In genomic region chr5:143525454-143526225, GRCm38 (mm10) we compare ENCODE assay signal across 10 mouse cellular contexts. TPM values are rescaled to one million over a fixed set of nuclear protein-coding genes. Genes with fewer than 3 reads are reported as not detected.
DNase-seq lines count a peak whose midpoint lies in the region; ATAC-seq and TF ChIP-seq lines count a peak whose summit lies in the region.
"Had no signal": no experiment of that assay in that cellular context is flagged by ENCODE, and none has a peak within 500 bp of the region (broad histone marks: within the 10 kb centered on the region; RNA-seq: fewer than 3 reads in every experiment).

No protein-coding gene starts in this region.

- TF ChIP-seq POLR2A in cortical plate, adult 2 months (IDR thresholded peaks at IDR 0.05; ENCODE audit: extremely low read depth, insufficient read depth, low read length): no peak

- WGBS in heart, embryonic 13.5 days: 45% methylated on average over 7 of the region's 7 CpGs
- WGBS in hindbrain, embryonic 16.5 days: 63% methylated on average over 7 of the region's 7 CpGs
- 74% methylated on average over 7 of the region's 7 CpGs for WGBS in midbrain, embryonic 14.5 days

- intact Hi-C loops in left cerebral cortex, postnatal 14 days (cut with DNase I): no loop called here

- H3K4me2 ChIP-seq in heart, embryonic 13.5 days: peak overlapping the region; percentile 91
- peak overlapping the region; percentile 78 for H3K4me2 ChIP-seq in hindbrain, embryonic 16.5 days (ENCODE audit: low read length)
- H3K4me2 ChIP-seq in midbrain, embryonic 14.5 days (ENCODE audit: low read length): peak overlapping the region; percentile 96

- DNase-seq in heart, adult 9 months (ENCODE audit: low spot score in 2 of 2): no peak
- no peak for DNase-seq in midbrain, embryonic 14.5 days
- no peak for DNase-seq in urinary bladder, postnatal 14 days (ENCODE audit: low spot score)
- DNase-seq in left cerebral cortex, postnatal 14 days (ENCODE audit: low spot score in 2 of 2): no peak
- DNase-seq: cerebellum, adult 11-12 months; layer of hippocampus, postnatal 36 days had no signal

- peak overlapping the region; percentile 100 for H3K4me3 ChIP-seq in heart, embryonic 13.5 days
- peak overlapping the region; percentile 65; the same call in 1 of the 2 replicates for H3K4me3 ChIP-seq in cortical plate, adult 2 months (ENCODE audit: insufficient read depth, low read length)
- H3K4me3 ChIP-seq in hindbrain, embryonic 16.5 days (ENCODE audit: low read length): no peak overlapping the region
- peak overlapping the region; percentile 10; the same call in 1 of the 2 replicates for H3K4me3 ChIP-seq in midbrain, embryonic 14.5 days (replicated peaks; ENCODE audit: low read depth, low read length)

- H3K4me1 ChIP-seq in heart, embryonic 13.5 days: peaks cover 64% of the 10 kb centered on the region
- peaks cover 11% of the 10 kb centered on the region for H3K4me1 ChIP-seq in cortical plate, adult 2 months (ENCODE audit: control insufficient read depth, insufficient read depth, low read length)
- H3K4me1 ChIP-seq in hindbrain, embryonic 16.5 days (ENCODE audit: control insufficient read depth, insufficient read depth, low read depth, low read length): peaks cover 24% of the 10 kb centered on the region
- peaks cover 26% of the 10 kb centered on the region for H3K4me1 ChIP-seq in midbrain, embryonic 14.5 days (ENCODE audit: control insufficient read depth, insufficient read depth, low read length)

- H3K36me3 ChIP-seq in heart, embryonic 13.5 days: peaks cover 7% of the 10 kb centered on the region; the same call in 1 of the 2 replicates
- H3K36me3 ChIP-seq in hindbrain, embryonic 16.5 days (ENCODE audit: control insufficient read depth, insufficient read depth, low read length): no peaks in the 10 kb centered on the region
- H3K36me3 ChIP-seq in midbrain, embryonic 14.5 days (ENCODE audit: control insufficient read depth, insufficient read depth, low read length): no peaks in the 10 kb centered on the region

- ATAC-seq in heart, embryonic 13.5 days (ENCODE audit: extremely low read depth, insufficient number of reproducible peaks, low FRiP score, low TSS enrichment): no peak
- no peak for ATAC-seq in hindbrain, embryonic 16.5 days
- ATAC-seq in midbrain, embryonic 14.5 days (ENCODE audit: low FRiP score, low TSS enrichment): no peak
- ATAC-seq in activated CD4-positive, CD25-positive, alpha-beta regulatory T cell, adult 4 months: no peak

- H3K9me3 ChIP-seq in heart, embryonic 13.5 days: no peaks in the 10 kb centered on the region
- H3K9me3 ChIP-seq in hindbrain, embryonic 16.5 days (ENCODE audit: control insufficient read depth, low read length): no peaks in the 10 kb centered on the region
- no peaks in the 10 kb centered on the region for H3K9me3 ChIP-seq in midbrain, embryonic 14.5 days (ENCODE audit: control insufficient read depth, low read length)

- H3K9ac ChIP-seq in heart, embryonic 13.5 days: peak overlapping the region; percentile 100
- no peak overlapping the region for H3K9ac ChIP-seq in hindbrain, embryonic 16.5 days (ENCODE audit: low read depth, low read length)
- H3K9ac ChIP-seq in midbrain, embryonic 14.5 days (replicated peaks; ENCODE audit: low read length): no peak overlapping the region

- no peak for TF ChIP-seq CTCF in cortical plate, adult 2 months (IDR thresholded peaks at IDR 0.05; ENCODE audit: extremely low read depth, insufficient read depth, low read length)

- no peaks in the 10 kb centered on the region for H3K27me3 ChIP-seq in heart, embryonic 13.5 days (replicated peaks)
- no peaks in the 10 kb centered on the region for H3K27me3 ChIP-seq in hindbrain, embryonic 16.5 days (replicated peaks; ENCODE audit: control insufficient read depth, insufficient read depth, low read length)
- no peaks in the 10 kb centered on the region for H3K27me3 ChIP-seq in midbrain, embryonic 14.5 days (ENCODE audit: control insufficient read depth, insufficient read depth, low read length)

- H3K27ac ChIP-seq in heart, embryonic 13.5 days (replicated peaks): peak overlapping the region; percentile 22; the same call in 1 of the 2 replicates
- H3K27ac ChIP-seq in cortical plate, adult 2 months (ENCODE audit: insufficient read depth, low read length): no peak overlapping the region
- no peak overlapping the region for H3K27ac ChIP-seq in hindbrain, embryonic 16.5 days (ENCODE audit: low read depth, low read length)
- H3K27ac ChIP-seq in midbrain, embryonic 14.5 days (replicated peaks; ENCODE audit: low read depth, low read length): no peak overlapping the region

RNA-seq across cellular contexts. Expression of gene Rac1, which starts 2.2 kb away (rescaled TPM):
- polyA plus RNA-seq in heart, embryonic 13.5 days (2015; fragmentation: Nextera tagmentation; extraction: Ambion mirVana): 352 and 355 TPM in 2 replicates
- 516 and 529 TPM in 2 replicates for polyA plus RNA-seq in cortical plate, adult 2 months (2012; rRNA removed)
- 285 and 452 TPM in 2 replicates for polyA plus RNA-seq in hindbrain, embryonic 16.5 days (2015; fragmentation: Nextera tagmentation; extraction: Ambion mirVana)
- 425 and 463 TPM in 2 replicates for polyA plus RNA-seq in midbrain, embryonic 14.5 days (2014; fragmentation: Nextera tagmentation; extraction: Ambion mirVana)
- 10 to 100 TPM; 63.1 to 70.0 TPM for polyA plus RNA-seq in activated CD4-positive, CD25-positive, alpha-beta regulatory T cell, adult 4 months (2017; shearing (Covaris generic))
- 100 to 1,000 TPM; 403 TPM for total RNA-seq in left cerebral cortex, postnatal 14 days (2021)
